Mouse (Mus musculus) kidney, postnatal 10 days (tissue): ENCODE measurements around the gene St3gal2.
"Not testable (repeated sequence)": the region's sequence is repeated elsewhere in the genome, so short reads cannot be mapped to it uniquely, and the experiment has no call there.

Experiments
- DNase-seq: peaks from one replicate; pipeline ENCODE4 v3.0.0; 2021; ENCODE audit warnings: mixed read lengths

The St3gal2 gene

DNA sequence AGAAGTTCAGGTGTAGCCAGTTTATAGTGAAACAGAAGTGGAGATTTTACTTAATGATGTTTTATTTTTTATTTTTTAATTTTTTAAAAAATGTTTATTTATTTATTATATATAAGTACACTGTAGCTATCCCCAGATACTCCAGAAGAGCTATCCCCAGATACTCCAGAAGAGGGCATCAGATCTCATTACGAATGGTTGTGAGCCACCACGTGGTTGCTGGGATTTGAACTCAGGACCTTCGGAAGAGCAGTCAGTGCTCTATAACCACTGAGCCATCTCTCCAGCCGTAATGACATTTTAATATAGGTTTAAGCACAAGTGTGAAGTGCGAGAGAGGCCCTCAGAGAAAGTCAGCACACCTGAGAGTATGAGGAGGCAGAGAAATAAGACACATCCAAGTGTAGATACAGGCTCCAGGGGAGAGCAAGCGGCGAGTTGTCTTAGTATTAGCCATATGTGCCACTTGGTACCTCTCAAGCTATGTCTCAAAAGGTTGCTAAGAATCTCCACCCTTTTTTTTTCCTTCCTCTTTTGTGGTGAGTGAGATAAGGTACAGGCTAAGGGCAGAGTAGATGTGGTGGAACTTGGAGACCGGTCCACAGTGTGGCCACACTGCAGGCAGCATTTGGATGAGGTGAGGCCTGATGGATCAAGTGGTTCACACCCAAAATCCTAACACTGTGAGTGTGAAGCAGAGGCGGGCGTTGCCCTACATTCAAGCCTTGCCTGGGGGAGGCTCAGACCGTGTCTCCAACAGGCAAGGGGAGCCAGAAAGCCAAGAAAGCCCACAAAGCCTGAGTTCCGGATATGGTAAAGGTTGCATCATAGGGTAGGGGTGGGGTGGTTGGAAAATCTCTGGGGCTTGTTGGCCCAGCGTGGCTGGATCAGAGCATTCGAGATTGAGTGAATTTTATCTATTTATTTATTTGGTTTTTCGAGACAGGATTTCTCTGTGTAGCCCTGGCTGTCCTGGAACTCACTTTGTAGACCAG, 7.8 kb upstream of the St3gal2 start:
- DNase-seq, result no peak

DNA sequence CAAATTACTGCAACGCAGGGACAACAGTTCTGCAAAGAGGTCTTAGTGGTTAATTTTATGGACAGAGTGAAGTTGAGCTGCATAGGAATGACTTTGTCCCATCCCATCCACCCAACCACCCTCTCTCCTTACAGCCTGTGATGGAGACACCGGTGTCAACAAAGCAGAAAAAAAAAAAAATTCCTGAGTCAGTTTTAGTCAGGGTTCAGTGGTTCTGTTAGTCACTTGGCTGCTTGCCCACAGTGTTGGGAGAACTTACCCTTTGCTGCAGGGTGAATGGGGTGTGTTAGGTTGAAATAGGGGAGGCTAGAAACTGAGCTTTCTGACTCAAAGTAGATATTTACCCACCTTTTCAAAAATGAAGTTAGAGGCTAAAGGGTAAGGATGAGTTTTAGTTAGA, 2.3 kb upstream of the St3gal2 start:
- DNase-seq, result peak; percentile 91

DNA sequence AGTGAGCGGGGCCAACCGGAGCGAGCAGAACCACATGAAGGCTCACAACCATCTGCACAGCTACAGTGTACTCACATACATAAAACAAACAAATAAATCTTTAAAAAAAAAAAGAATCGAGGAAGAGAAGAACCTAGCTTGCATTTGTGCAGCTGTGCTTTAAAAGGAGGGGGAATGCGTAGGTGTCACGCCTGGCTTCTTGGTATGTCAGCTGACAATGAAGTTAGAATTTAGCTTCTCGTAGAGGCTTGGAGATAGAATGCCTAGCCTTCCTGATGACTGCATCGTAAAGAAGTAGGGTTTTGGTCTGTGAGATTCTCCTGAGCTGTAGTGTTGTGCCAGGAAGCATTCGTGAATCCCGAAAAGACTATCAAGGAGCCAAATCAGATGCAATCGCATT, 1.7 kb upstream of the St3gal2 start:
- DNase-seq, result no peak

DNA sequence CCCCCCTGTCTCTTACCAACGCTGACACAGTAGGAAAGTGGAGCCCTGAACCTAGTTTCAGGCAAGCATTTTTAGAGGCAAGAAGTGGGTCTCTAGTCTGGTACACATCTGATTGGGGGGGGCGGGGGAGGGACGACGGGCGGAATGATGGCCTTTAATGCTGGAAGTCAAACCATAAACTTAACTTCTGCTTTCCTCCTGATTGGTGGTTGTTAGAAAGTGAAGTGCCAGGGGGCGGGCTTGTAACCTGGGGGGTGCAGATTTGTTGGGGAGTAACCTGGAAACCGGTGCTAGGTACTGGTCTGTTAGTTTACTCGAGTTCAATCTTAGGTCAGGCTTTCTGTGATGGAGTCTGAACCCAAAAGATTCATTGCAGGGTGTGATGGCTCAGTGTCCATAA, 1.3 kb upstream of the St3gal2 start:
- DNase-seq, result no peak

DNA sequence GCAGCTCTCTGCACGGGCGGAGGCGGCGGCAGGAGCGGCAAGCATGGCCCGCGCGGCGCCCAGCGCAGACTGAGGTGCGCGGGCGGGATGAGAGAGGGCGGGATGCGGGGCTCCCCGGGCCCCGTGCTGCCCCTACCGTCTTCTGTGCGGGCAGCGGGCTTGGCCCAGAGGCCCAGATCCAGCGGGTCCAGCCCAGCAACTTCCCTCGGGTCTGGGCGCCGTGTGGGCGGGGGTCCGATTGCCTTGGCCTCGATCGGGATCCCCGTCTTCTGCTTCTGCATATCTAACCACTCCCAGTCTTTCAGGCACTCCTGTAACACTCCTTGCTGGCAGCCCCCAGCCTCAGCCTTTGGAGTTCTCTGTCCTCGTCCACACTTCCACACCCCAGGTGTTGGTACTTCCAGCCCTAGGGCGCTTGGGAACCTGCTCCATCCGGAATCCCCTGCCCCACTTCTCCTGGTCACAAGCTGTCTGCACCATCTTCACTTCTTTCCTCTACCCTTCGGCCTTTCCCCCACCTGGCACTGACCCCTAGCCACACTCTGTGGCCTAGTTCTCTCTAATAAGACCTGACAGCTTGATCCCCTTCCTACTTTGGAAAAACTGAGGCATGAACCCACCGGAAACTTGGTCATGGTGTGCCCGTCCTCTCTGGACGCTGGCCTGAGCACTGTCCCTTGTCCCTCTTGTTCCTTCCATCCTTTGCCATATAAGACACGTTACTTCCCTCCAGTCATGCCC, 480 bp downstream of the St3gal2 start:
- DNase-seq, result no peak

DNA sequence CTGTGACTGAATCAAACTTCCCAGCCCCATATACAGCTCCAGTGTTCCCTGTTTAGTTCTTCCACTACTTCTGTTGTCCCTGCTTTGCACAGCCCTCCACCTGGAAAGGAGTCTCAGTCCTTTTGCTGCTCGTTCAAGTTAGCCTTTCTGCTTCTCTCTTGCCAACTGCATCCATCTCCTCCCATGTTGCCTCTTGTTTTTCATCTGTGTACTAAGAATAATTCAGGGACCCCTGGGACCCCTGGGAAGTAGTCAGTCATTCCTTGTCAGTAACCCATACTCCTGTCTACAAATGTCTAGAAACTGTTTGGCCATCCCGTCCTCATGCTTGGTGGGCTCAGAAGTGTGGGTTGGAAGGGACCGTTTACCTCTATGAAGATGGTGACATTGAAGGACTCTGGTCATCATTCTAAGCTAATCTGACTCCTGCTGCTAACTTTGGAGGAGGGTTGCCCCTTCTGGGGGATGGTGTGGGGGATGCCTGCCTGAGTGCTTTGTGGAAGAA, 1.1 kb downstream of the St3gal2 start:
- DNase-seq, result no peak

DNA sequence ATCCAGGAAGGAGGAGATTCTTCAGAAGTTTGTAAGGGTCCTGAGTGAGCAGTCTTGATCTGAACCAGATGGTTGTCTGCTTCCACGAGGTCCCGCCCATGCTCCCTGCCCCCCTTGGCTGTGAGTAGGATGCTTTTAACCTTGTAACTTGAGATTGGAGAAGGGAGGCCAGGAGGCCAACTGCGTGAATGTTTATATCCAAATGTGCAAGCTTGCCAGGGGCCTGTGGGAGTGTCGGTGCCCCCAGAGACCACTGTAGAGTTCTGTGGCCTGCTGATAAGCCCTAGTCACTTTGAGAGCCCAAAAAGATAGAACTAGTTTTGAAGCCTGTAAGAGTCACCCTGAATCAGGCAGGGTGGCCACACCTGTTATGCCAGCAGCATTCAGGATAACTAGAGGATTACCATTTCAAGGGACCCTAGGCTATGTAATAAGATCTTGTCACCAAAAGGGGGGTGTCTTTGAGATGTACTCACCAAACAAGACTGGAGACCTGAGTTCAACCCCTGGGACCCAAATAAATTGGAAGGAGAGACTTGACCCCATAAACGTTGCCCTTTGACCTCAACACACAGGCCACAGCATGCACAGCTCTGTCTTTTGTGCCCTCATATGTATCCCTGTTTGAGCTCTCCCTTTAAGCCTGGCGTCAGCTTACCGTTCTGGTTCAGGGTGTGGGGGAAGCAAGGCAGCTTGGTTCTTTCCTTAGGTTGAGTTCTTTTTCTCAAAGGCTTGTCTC, 1.9 kb downstream of the St3gal2 start:
- DNase-seq, result peak; percentile 74

DNA sequence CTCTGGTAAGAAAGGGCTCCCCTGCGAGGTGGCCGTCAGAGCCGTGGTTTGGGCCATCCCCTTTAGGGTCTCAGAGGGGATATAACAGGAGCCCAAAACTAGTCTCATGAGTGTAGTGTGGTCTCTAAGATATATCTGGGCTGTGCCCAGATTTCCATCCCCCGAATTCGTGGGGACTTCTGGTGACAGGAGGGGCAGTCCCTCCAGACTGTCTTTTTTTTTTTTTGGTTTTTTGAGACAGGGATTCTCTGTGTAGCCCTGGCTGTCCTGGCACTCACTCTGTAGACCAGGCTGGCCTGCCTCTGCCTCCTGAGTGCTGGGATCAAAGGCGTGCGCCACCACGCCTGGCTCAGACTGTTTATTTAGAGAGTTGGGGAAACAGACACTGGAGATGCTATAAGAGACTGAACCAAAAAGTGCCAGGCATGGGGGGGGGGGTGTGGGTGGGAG, 6.0 kb downstream of the St3gal2 start:
- no peak for DNase-seq

DNA sequence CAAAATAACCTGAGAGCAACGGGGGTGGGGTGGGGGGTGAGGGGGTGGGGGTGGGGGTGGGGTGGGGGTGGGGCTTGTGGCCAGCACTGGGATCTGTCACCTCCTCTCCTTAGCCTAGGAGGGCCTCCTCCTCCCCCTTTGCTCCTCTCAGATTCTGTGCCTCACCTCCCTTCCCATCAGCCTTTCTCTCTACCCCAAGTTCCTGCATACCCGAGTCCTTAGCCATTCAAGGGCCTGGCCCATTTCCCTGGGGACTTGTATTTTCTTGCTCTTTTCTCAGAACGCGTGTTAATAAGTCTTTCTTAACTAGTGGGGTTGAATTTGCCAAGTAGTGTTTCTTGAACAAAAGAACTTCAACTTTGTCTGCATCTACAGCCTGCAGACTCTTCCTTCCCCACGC, 7.0 kb downstream of the St3gal2 start:
- no peak for DNase-seq

DNA sequence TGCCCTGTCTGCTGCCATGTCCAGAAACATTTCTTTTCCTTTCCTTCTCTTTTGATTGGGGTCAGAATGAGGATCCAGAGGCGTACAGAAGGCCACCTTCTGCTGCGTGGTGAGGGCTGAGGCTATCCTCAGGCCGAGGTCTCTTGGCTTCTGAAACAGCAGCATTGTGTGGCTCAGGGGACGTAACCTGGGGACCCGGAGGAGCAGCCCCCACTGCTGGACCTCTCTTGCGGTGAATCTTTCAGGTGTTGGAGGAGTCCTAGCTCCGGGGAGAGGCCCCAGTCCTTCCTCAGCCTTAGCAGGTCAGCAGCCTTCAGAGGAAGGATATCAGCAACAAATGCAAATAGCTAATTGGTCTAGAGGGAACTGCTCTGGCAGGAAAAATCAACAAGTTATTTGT, 8.7 kb downstream of the St3gal2 start:
- no peak for DNase-seq

DNA sequence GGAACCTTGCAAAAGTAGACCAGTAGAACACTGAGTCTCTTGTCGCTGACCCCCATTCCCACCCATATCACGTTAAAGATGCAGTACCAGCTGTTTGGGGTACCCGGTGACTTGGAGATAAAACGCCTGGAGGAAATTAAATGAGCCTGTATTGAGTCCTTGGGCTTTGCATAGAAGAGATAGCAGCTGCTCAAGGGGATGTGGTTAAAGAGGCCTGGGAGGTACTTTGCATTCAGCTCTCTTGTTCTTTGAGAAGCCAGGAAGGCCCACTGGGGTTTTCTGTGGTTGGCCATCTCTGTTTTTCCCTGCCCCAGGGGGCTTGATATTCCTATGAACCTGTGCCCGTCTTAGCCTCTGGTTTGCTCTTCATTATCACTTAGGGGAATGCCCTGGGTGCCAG, 9.3 kb downstream of the St3gal2 start:
- no peak for DNase-seq

DNA sequence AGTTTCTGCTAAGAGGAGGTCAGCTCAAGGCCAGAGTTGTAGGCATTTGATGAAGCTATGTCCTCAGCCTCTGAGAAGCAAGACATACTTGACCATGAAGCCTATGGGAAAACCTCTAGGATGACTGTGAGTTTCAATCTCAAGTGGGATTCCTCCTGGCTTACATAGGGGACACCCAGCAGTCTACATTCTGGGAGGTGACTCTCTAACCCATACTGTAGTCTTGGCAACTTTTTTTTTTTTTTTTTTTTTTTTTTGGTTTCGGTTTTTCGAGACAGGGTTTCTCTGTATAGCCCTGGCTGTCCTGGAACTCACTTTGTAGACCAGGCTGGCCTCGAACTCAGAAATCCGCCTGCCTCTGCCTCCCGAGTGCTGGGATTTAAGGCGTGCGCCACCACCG, 9.9 kb downstream of the St3gal2 start:
- not testable (repeated sequence) for DNase-seq

DNA sequence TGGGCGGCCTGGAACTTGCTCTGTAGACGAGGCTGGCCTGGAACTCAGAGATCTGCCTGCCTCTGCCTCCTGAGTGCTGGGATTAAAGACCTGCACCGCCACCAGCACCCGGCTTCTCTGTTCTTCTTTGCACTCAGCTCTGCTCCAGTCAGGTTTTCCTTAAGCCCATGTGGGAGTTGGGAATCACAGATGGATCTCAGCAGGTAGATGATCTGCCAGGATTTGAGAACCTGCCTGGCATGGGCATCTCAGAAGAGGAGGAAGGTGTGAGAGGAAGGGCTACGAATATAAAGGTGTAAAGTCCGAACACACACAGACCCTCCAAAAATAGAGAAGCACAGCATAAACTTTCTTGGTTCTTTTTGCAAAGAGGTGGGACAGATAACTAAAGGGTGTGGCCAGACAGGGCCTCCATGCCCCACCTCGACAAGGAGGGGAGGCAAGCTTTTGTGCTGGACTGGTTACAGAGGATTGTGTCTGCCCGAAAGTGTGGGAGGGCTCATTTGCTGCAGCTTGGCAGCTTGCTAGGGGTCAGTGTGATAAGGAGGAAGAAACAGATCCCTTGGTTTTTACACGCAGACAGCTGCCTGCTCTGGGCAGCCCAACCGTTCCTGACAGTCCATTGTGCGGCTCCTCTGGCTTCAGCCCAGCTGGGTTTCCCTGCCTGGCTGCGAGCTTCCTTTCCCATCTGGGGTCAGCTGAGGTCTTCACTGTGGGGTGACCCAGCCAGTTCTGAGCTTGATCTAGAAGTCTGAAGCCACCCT, 11.6 kb downstream of the St3gal2 start:
- peak; percentile 84 for DNase-seq

DNA sequence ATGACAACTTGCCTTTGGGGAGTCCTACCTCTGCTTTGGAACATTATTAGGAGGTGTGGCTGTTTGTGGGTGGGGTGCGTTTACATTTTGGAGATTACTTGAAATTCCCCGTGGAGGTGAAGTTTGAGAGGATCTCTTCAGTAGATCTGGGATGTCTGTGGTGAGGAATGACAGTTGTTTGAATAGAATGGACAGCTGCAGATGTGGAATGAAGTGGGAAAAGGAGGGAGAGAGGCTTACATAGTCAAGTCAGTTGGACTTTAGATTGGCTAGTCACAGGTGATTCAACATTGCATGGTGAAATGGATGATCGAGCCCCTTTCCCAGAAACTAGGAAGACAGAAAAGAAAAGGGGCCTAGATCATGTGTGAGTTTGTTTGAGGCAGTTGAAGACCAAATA, 12.7 kb downstream of the St3gal2 start:
- DNase-seq, result no peak

DNA sequence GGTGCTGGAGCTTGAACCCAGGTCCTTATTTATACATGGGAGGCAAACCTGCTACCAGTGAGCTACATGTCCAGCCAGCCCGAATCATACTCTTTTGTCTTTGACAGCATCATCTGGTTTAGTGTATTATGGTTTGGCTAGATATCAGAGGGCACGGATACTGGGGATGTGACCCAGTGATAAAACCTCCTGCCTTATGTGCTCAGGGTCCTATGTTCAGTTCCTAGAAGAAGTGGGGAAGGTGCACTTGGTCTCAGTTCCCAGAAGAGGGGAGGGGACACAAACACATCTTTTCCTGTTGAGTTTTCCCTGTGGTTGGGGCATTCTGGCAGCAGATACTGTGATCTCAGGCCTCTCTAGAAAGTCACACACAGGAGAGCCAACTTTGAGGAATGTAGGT, 13.6 kb downstream of the St3gal2 start:
- no peak for DNase-seq

DNA sequence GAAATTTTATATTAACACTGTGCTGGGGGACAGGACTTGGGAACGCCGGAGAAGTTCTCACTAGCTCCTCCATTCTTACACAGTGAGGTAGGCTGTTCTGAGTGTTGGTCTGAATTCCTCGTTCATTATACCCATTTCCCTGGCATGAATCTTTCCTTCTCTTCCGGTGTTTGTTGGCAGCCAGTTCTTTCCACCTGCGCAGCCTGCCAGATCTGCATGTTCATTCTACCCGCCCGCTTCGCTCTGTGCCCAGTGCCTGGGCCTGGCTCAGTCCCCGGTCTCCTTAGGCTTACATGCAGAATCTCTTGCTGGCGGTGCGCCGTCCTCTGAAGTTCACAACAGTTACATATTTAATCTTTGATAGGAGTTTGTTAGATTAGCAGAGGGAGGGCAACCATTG, 16.5 kb downstream of the St3gal2 start:
- no peak for DNase-seq

DNA sequence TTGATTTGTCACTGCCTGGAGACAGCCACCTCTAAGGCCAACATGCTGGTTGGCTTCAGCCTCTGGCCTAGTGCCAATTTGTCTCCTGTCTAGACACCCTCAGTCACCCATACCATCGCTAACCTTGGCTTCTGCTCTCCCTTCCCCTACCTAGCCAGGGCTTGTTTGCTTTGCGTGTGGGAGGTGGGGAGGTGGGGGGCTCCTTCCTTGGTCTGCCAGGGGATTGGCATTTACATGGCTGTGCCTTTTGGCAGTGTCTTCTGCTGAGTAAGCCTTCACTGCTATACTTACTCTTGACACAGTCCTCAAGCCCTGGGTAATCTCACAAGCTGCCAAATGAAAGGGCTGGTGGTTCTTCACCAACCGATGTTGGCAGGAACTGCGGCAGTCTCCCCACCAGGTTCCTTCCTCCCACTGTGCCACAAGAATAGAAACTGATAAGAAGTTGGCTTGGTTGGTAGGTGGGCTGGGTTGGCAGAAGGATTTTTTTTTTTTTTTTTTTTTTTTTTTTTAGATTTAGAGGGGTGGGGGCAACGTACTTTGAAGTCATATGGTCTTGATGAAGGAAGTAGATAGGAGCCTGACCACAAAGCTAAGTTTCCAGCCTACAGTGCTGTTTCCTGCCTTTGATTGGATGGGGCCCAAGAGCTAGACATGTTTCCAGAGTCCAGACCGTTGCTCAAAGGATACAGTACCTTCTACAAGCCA, 19.3 kb downstream of the St3gal2 start:
- DNase-seq, result peak; percentile 64

DNA sequence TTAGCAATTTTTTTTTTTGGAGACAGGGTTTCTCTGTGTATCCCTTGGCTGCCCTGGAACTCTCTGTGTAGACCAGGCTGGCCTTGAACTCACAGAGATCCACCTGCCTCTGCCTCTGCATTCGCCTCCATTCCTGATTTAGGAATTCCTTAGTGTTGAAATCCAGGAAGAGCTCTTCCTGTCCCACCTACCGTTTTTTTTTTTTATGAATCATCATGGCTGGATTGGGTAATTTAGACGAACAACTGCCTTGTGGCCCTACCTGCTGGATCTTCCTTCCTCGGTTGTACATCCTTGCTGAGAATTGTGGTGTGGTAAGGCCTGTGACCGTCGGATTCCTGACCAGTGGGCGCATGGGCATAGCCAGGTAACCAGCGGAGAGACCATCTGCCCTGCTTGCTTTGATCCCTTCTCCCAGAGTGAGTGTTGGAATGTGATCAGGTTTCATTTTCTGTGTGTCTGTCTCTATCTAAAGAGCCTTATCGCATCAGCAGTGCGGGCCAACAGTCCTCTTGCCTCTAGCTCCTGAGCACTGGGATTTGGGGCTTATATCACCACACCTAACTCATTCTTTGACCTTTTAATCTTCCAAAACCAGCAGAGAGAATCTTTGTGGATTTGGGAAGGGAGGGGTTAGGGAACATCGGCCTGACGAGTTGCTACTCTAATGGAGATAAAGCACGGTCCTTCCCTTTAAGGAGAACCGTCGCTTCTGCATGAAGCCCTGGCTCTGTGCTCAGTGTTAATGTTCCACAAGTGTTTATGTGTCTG, 21.1 kb downstream of the St3gal2 start:
- no peak for DNase-seq

DNA sequence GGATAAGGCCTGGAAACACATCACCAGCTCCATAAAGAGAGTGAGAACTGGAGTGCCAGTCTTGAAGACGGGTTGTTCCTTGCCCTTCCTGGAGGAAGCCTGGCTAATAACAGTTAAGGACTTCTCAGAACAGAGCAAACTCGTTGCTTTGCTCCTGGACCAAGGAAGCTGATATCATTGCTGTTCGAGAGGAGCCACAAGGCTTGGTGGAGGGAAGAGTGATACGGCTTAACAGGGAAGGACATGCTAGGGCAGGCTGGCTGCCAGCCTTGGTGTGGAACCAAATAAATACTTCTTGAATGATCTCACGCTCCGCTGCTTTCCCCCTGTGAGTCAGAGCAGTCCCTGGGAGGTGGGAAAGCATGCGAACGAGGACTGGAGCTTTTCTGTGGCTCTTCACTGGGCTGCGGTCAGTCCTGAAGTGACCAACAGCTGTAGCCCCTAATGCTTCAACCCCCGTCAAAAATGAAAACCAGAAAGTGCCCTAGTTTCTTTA, 21.8 kb downstream of the St3gal2 start:
- peak; percentile 82 for DNase-seq

DNA sequence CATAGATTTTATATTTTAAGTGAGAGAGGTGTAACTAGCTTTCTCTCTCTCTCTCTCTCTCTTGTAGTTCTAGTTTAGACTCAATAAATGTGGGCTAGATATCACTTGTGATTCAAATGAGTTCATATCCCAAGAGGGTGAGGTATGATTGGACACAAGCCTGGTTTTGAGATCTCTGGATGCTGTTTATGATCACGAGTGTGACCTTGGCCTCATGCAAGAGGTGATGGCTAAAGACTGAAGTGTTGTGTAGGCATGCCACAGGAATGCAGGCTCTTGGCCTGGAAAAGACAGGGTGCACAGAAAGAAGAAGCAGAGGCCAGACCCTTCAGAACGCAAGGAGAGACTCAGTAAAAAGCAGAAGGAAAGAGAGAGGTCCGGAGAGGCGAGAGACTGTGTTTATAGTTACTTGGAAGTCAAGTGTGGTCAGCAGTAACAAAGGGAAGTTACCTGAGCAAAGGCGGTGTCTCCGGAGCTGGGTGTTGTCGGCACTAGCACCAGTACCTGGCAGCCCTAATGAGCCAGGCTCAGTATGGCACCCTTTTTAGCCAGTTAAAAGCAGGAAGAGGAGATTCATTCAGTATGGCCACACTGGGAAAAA, 24.7 kb downstream of the St3gal2 start:
- DNase-seq, result no peak
